Mouse (Mus musculus) heart, postnatal 0 days (tissue): ENCODE results near the gene Dbn1. TPM values are rescaled to one million over a fixed set of nuclear protein-coding genes. Genes with fewer than 3 reads are reported as not detected.

ENCODE experiments used
- ATAC-seq: fragments of 200-750 bp; cut with Nextera tagmentation; 2 replicates; pipeline ENCODE4 v1.8.0; 2017; ENCODE audit warnings: low read depth, moderate number of reproducible peaks, moderate library complexity; ENCODE audit not compliant: insufficient read depth
- DNase-seq: peaks from one replicate; pipeline ENCODE4 v3.0.0-alpha.2; 2016; ENCODE audit warnings: low spot score
- H3K27ac ChIP-seq: fragments of 300-500 bp; sonication (generic); 2 replicates; pipeline ENCODE4 v1.5.1; 2014; ENCODE audit warnings: low read depth, mild to moderate bottlenecking
- H3K27me3 ChIP-seq: fragments of 300-500 bp; sonication (generic); 2 replicates; pipeline ENCODE4 v1.6.1; 2014; ENCODE audit warnings: low read length, mixed read lengths; ENCODE audit not compliant: control insufficient read depth, insufficient read depth
- H3K36me3 ChIP-seq: fragments of 300-500 bp; sonication (generic); replicated peaks from 2 replicates; pipeline ENCODE4 v1.6.1; 2014; ENCODE audit warnings: low read length, mixed read lengths; ENCODE audit not compliant: control insufficient read depth, insufficient read depth
- H3K4me1 ChIP-seq: fragments of 300-500 bp; sonication (generic); 2 replicates; pipeline ENCODE4 v1.6.1; 2014; ENCODE audit warnings: antibody characterized with exemption; ENCODE audit not compliant: control insufficient read depth, insufficient read depth
- H3K4me2 ChIP-seq: fragments of 300-500 bp; sonication (generic); 2 replicates; pipeline ENCODE4 v1.6.1; 2014; ENCODE audit warnings: low read depth, mild to moderate bottlenecking, low read length, moderate library complexity
- H3K4me3 ChIP-seq: fragments of 300-500 bp; sonication (generic); 2 replicates; pipeline ENCODE4 v1.5.1; 2014; ENCODE audit warnings: low read depth, low read length
- H3K9ac ChIP-seq: fragments of 300-500 bp; sonication (generic); replicated peaks from 2 replicates; pipeline ENCODE4 v1.6.1; 2014; ENCODE audit warnings: low read depth, low read length, mixed read lengths
- H3K9me3 ChIP-seq: fragments of 300-500 bp; sonication (generic); replicated peaks from 2 replicates; pipeline ENCODE4 v1.6.1; 2016; ENCODE audit warnings: low read length; ENCODE audit not compliant: control insufficient read depth
- CTCF ChIP-seq: IDR thresholded peaks from 2 replicates; pipeline ENCODE4 v1.5.1; 2016; ENCODE audit warnings: antibody characterized with exemption, control low read depth, low read depth
- EP300 ChIP-seq: IDR thresholded peaks from 2 replicates; pipeline ENCODE4 v1.6.1; 2016; ENCODE audit warnings: antibody characterized with exemption, low read depth
- WGBS: fragments of 180-500 bp; shearing (Covaris S2); extraction: QIAGEN DNeasy Blood & Tissue Kit; methylation state at CpG from one replicate; pipeline ENCODE4 v1.1.7; 2014; 5-methylcytosine and 5-hydroxymethylcytosine counted together
- polyA plus RNA-seq: library from polyadenylated mRNA; unstranded; fragments of >200 nt; fragmentation: Nextera tagmentation; extraction: Ambion mirVana; gene quantifications from 2 replicates; pipeline ENCODE4 v1.2.1, GENCODE M21; 2015
- total RNA-seq: library from RNA; depleted of rRNA; stranded (reverse); fragments of >200 nt; gene quantifications from 2 replicates; pipeline ENCODE4 v1.2.3, GENCODE M21; 2014; ENCODE audit warnings: low replicate concordance

The Dbn1 gene
- total and polyA plus RNA-seq, 2 experiments from 2014 or later: 30.9 to 38.5 TPM

- H3K9ac ChIP-seq: no peak overlapping the region
- peaks cover 27% of the 10 kb centered on the region for H3K4me1 ChIP-seq
- WGBS: 71% methylated on average over 11 of the region's 11 CpGs
- ATAC-seq: no peak
- no peak for DNase-seq
- 0 out of 2 replicates have a peak, but pooled peaks cover 21% of the 10 kb centered on the region for H3K27me3 ChIP-seq
- H3K9me3 ChIP-seq: no peaks in the 10 kb centered on the region
- no peak overlapping the region for H3K4me3 ChIP-seq
- H3K4me2 ChIP-seq: no peak overlapping the region
- H3K27ac ChIP-seq: no peak overlapping the region
- peaks cover 76% of the 10 kb centered on the region for H3K36me3 ChIP-seq
- TF ChIP-seq CTCF (no peak), EP300 (no peak)
Observed at GRCm38 (mm10) chr13:55507877-55508276, 20.0 kb upstream of the Dbn1 start.

GRCm38 (mm10) chr13:55506697-55507096, 18.8 kb upstream of the Dbn1 start:
- 80% methylated on average over 10 of the region's 10 CpGs for WGBS
- H3K4me3 ChIP-seq: no peak overlapping the region
- H3K9ac ChIP-seq: no peak overlapping the region
- peaks cover 21% of the 10 kb centered on the region for H3K4me1 ChIP-seq
- no peak for TF ChIP-seq EP300
- no peak for TF ChIP-seq CTCF
- H3K27me3 ChIP-seq: 0 out of 2 replicates have a peak, but pooled peaks cover 21% of the 10 kb centered on the region
- DNase-seq: no peak
- H3K27ac ChIP-seq: no peak overlapping the region
- H3K4me2 ChIP-seq: no peak overlapping the region
- ATAC-seq: no peak
- peaks cover 84% of the 10 kb centered on the region for H3K36me3 ChIP-seq
- no peaks in the 10 kb centered on the region for H3K9me3 ChIP-seq

- Histone ChIP-seq H3K4me3 (no peak overlapping the region), H3K27me3 (peaks cover 25% of the 10 kb centered on the region; the same call in 1 of the 2 replicates), H3K27ac (no peak overlapping the region), H3K9me3 (no peaks in the 10 kb centered on the region), H3K36me3 (peaks cover 92% of the 10 kb centered on the region), H3K4me2 (no peak overlapping the region), H3K4me1 (peaks cover 12% of the 10 kb centered on the region), H3K9ac (no peak overlapping the region)
- TF ChIP-seq EP300 (no peak), CTCF (no peak)
- ATAC-seq (no peak), DNase-seq (no peak)
- 92% methylated on average over 9 of the region's 9 CpGs for WGBS
Observed at GRCm38 (mm10) chr13:55505810-55506209, 17.9 kb upstream of the Dbn1 start.

GRCm38 (mm10) chr13:55504390-55504789, 16.5 kb upstream of the Dbn1 start:
- ATAC-seq (no peak), DNase-seq (no peak)
- no peak overlapping the region for H3K4me2 ChIP-seq
- no peaks in the 10 kb centered on the region for H3K4me1 ChIP-seq
- peaks cover 36% of the 10 kb centered on the region; the same call in 1 of the 2 replicates for H3K27me3 ChIP-seq
- 84% methylated on average over 5 of the region's 5 CpGs for WGBS
- H3K36me3 ChIP-seq: peaks cover 84% of the 10 kb centered on the region
- no peaks in the 10 kb centered on the region for H3K9me3 ChIP-seq
- TF ChIP-seq EP300 (no peak), CTCF (no peak)
- no peak overlapping the region for H3K27ac ChIP-seq
- H3K9ac ChIP-seq: no peak overlapping the region
- H3K4me3 ChIP-seq: no peak overlapping the region

GRCm38 (mm10) chr13:55502405-55502804, 14.5 kb upstream of the Dbn1 start:
- no peak overlapping the region for H3K4me2 ChIP-seq
- H3K27me3 ChIP-seq: peaks cover 37% of the 10 kb centered on the region
- H3K9me3 ChIP-seq: no peaks in the 10 kb centered on the region
- no peak overlapping the region for H3K9ac ChIP-seq
- no peak overlapping the region for H3K27ac ChIP-seq
- H3K36me3 ChIP-seq: peaks cover 79% of the 10 kb centered on the region
- H3K4me3 ChIP-seq: no peak overlapping the region
- 82% methylated on average over 8 of the region's 8 CpGs for WGBS
- TF ChIP-seq EP300: no peak
- no peak for TF ChIP-seq CTCF
- H3K4me1 ChIP-seq: no peaks in the 10 kb centered on the region
- no peak for ATAC-seq
- no peak for DNase-seq

- peaks cover 44% of the 10 kb centered on the region for H3K27me3 ChIP-seq
- no peak for TF ChIP-seq CTCF
- TF ChIP-seq EP300: no peak
- DNase-seq (no peak), ATAC-seq (no peak)
- H3K4me3 ChIP-seq: no peak overlapping the region
- peaks cover 5% of the 10 kb centered on the region; the same call in 1 of the 2 replicates for H3K4me1 ChIP-seq
- no peak overlapping the region for H3K9ac ChIP-seq
- peaks cover 61% of the 10 kb centered on the region for H3K36me3 ChIP-seq
- WGBS: 81% methylated on average over 10 of the region's 10 CpGs
- H3K4me2 ChIP-seq: no peak overlapping the region
- H3K9me3 ChIP-seq: no peaks in the 10 kb centered on the region
- H3K27ac ChIP-seq: no peak overlapping the region
Observed at GRCm38 (mm10) chr13:55500575-55500974, 12.7 kb upstream of the Dbn1 start.
